ENCODE assay signal across 9 mouse cellular contexts in the genomic region with DNA sequence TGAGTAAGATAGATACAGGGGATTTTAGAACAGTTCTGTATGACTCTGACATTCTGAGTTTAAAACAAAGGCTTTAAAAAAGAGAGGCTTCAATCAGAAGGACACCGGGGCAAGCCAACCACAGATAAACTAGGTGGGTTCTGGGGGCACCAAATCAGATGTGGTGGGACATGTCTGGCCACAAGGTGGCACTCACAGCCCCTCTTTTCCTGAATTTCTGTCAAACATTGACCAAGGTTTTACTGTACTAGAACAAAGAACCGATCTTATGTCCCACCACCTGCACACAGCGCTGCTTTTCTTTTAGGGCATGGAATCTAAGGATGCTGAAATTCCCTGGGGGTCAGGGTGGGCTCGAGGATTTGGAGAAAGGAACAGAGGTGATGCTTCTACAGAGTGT.
DNase-seq lines count a peak whose midpoint lies in the region; ATAC-seq and TF ChIP-seq lines count a peak whose summit lies in the region.
"Had no signal": no experiment of that assay in that cellular context is flagged by ENCODE, and none has a peak within 500 bp of the region (broad histone marks: within the 10 kb centered on the region; RNA-seq: fewer than 3 reads in every experiment).

No protein-coding gene starts in this region.

- no peak overlapping the region for H3K27ac ChIP-seq in testis, adult 2 months (ENCODE audit: control insufficient read depth, insufficient read depth, low read depth, low read length)
- H3K27ac ChIP-seq: heart, embryonic 13.5 days had no signal

- TF ChIP-seq CTCF in testis, adult 2 months (IDR thresholded peaks at IDR 0.05; ENCODE audit: control insufficient read depth, insufficient read depth, insufficient replicate concordance, low read depth, low read length) = peak; percentile 35; the same call in 1 of the 2 replicates

- no peak for TF ChIP-seq POLR2A in testis, adult 2 months (IDR thresholded peaks at IDR 0.05; ENCODE audit: control insufficient read depth, low read depth, low read length)

- H3K4me3 ChIP-seq in testis, adult 2 months (ENCODE audit: control insufficient read depth, low read depth, low read length) = peak overlapping the region; percentile 42; the same call in 1 of the 2 replicates
- H3K4me3 ChIP-seq: heart, embryonic 13.5 days had no signal

- no peaks in the 10 kb centered on the region for H3K36me3 ChIP-seq in testis, adult 2 months (ENCODE audit: control insufficient read depth, insufficient read depth, low read length)
- H3K36me3 ChIP-seq: heart, embryonic 13.5 days had no signal

- no peak for ATAC-seq in frontal cortex, adult (ENCODE audit: low TSS enrichment)

- H3K4me1 ChIP-seq in testis, adult 2 months (ENCODE audit: control insufficient read depth, insufficient read depth, low read length) = no peaks in the 10 kb centered on the region; the same call in 1 of the 2 replicates
- H3K4me1 ChIP-seq: heart, embryonic 13.5 days had no signal

- DNase-seq in frontal cortex, postnatal 25 days (ENCODE audit: low spot score in 2 of 2) = peak; percentile 7 to 17
- DNase-seq in testis, postnatal 14 days (ENCODE audit: low spot score) = no peak
- DNase-seq in embryo, embryonic 11 days = peak; percentile 61
- DNase-seq in kidney, postnatal 14 days = peak; percentile 56
- peak; percentile 61 for DNase-seq in mesoderm, embryonic 11.5 days (ENCODE audit: low read depth, low spot score)
- peak; percentile 10 to 28 for DNase-seq in urinary bladder, postnatal 36 days (ENCODE audit: low spot score in 2 of 2)

- no peaks in the 10 kb centered on the region for H3K27me3 ChIP-seq in testis, adult 2 months (ENCODE audit: control insufficient read depth, insufficient read depth, low read length)
- H3K27me3 ChIP-seq: heart, embryonic 13.5 days had no signal
